Mouse (Mus musculus) stomach, embryonic 15.5 days (tissue): Measurements from ENCODE around the gene Ptk7. TPM values are rescaled to one million over a fixed set of nuclear protein-coding genes. Genes with fewer than 3 reads are reported as not detected.

Experiments
- ATAC-seq: fragments of 200-750 bp; cut with Nextera tagmentation; 2 replicates; pipeline ENCODE4 v1.8.0; 2017; ENCODE audit warnings: low read depth, moderate number of reproducible peaks, moderate TSS enrichment; ENCODE audit not compliant: insufficient read depth, low FRiP score
- H3K27ac ChIP-seq: fragments of 300-500 bp; sonication (generic); 2 replicates; pipeline ENCODE4 v1.5.1; 2015; ENCODE audit warnings: mild to moderate bottlenecking, inconsistent platforms
- H3K27me3 ChIP-seq: fragments of 300-500 bp; sonication (generic); replicated peaks from 2 replicates; pipeline ENCODE4 v1.6.1; 2015; ENCODE audit warnings: inconsistent platforms
- H3K36me3 ChIP-seq: fragments of 300-500 bp; sonication (generic); 2 replicates; pipeline ENCODE4 v1.6.1; 2015; ENCODE audit warnings: inconsistent platforms
- H3K4me1 ChIP-seq: fragments of 300-500 bp; sonication (generic); 2 replicates; pipeline ENCODE4 v1.6.1; 2015; ENCODE audit warnings: inconsistent platforms
- H3K4me2 ChIP-seq: fragments of 300-500 bp; sonication (generic); 2 replicates; pipeline ENCODE4 v1.6.1; 2015; ENCODE audit warnings: mild to moderate bottlenecking, inconsistent platforms
- H3K4me3 ChIP-seq: fragments of 300-500 bp; sonication (generic); replicated peaks from 2 replicates; pipeline ENCODE4 v1.5.1; 2015; ENCODE audit warnings: inconsistent platforms
- H3K9ac ChIP-seq: fragments of 300-500 bp; sonication (generic); 2 replicates; pipeline ENCODE4 v1.6.1; 2015; ENCODE audit warnings: inconsistent platforms
- H3K9me3 ChIP-seq: fragments of 300-500 bp; sonication (generic); 2 replicates; pipeline ENCODE4 v1.6.1; 2016; ENCODE audit warnings: inconsistent platforms
- WGBS: fragments of 180-500 bp; shearing (Covaris S2); methylation state at CpG from one replicate; pipeline ENCODE4 v1.1.7; 2015; 5-methylcytosine and 5-hydroxymethylcytosine counted together
- polyA plus RNA-seq: library from polyadenylated mRNA; unstranded; fragments of >200 nt; fragmentation: Nextera tagmentation; extraction: Ambion mirVana; gene quantifications from 2 replicates; pipeline ENCODE4 v1.2.1, GENCODE M21; 2015

Gene Ptk7
- polyA plus RNA-seq, 1 experiment from 2014 or later: 87.6 TPM

GRCm38 (mm10) chr17:46553926-46554325 lies 75.4 kb downstream of the Ptk7 start:
- H3K9me3 ChIP-seq: no peaks in the 10 kb centered on the region
- peak overlapping the region; percentile 90 for H3K27ac ChIP-seq
- H3K27me3 ChIP-seq: no peaks in the 10 kb centered on the region
- H3K4me3 ChIP-seq: peak overlapping the region; percentile 96
- 55% methylated on average over 3 of the region's 3 CpGs for WGBS
- H3K9ac ChIP-seq: peak overlapping the region; percentile 7; the same call in 1 of the 2 replicates
- peaks cover 31% of the 10 kb centered on the region for H3K36me3 ChIP-seq
- peak overlapping the region; percentile 82 for H3K4me2 ChIP-seq
- ATAC-seq: no peak
- H3K4me1 ChIP-seq: peaks cover 26% of the 10 kb centered on the region

GRCm38 (mm10) chr17:46553469-46553868 lies 75.8 kb downstream of the Ptk7 start:
- Histone ChIP-seq H3K4me1 (peaks cover 30% of the 10 kb centered on the region), H3K4me2 (peak overlapping the region; percentile 82), H3K4me3 (peak overlapping the region; percentile 96), H3K27ac (peak overlapping the region; percentile 90), H3K27me3 (no peaks in the 10 kb centered on the region), H3K36me3 (peaks cover 35% of the 10 kb centered on the region), H3K9ac (no peak overlapping the region), H3K9me3 (no peaks in the 10 kb centered on the region)
- ATAC-seq: no peak
- WGBS: 34% methylated on average over 11 of the region's 11 CpGs

- ATAC-seq: peak; percentile 69
- no peaks in the 10 kb centered on the region for H3K9me3 ChIP-seq
- 4% methylated on average over 24 of the region's 24 CpGs for WGBS
- H3K27ac ChIP-seq: peak overlapping the region; percentile 90
- H3K4me2 ChIP-seq: peak overlapping the region; percentile 82
- peaks cover 37% of the 10 kb centered on the region for H3K36me3 ChIP-seq
- peak overlapping the region; percentile 96 for H3K4me3 ChIP-seq
- no peak overlapping the region for H3K9ac ChIP-seq
- peaks cover 32% of the 10 kb centered on the region for H3K4me1 ChIP-seq
- no peaks in the 10 kb centered on the region for H3K27me3 ChIP-seq
These were observed 76.4 kb downstream of the Ptk7 start for GRCm38 (mm10) chr17:46552841-46553423.

GRCm38 (mm10) chr17:46552151-46552550 lies 77.2 kb downstream of the Ptk7 start:
- ATAC-seq: no peak
- H3K4me2 ChIP-seq: peak overlapping the region; percentile 82; the same call in 1 of the 2 replicates
- peaks cover 42% of the 10 kb centered on the region for H3K36me3 ChIP-seq
- no peak overlapping the region for H3K27ac ChIP-seq
- peaks cover 33% of the 10 kb centered on the region for H3K4me1 ChIP-seq
- WGBS: 85% methylated on average over 7 of the region's 7 CpGs
- H3K27me3 ChIP-seq: no peaks in the 10 kb centered on the region
- no peak overlapping the region for H3K9ac ChIP-seq
- H3K4me3 ChIP-seq: no peak overlapping the region
- no peaks in the 10 kb centered on the region for H3K9me3 ChIP-seq

- Histone ChIP-seq H3K4me2 (no peak overlapping the region), H3K9me3 (no peaks in the 10 kb centered on the region), H3K4me1 (peaks cover 35% of the 10 kb centered on the region), H3K36me3 (peaks cover 42% of the 10 kb centered on the region), H3K27ac (no peak overlapping the region), H3K9ac (no peak overlapping the region), H3K4me3 (no peak overlapping the region), H3K27me3 (no peaks in the 10 kb centered on the region)
- ATAC-seq: no peak
- WGBS: 87% methylated on average over 6 of the region's 6 CpGs
These were observed 77.9 kb downstream of the Ptk7 start for GRCm38 (mm10) chr17:46551369-46551768.

DNA sequence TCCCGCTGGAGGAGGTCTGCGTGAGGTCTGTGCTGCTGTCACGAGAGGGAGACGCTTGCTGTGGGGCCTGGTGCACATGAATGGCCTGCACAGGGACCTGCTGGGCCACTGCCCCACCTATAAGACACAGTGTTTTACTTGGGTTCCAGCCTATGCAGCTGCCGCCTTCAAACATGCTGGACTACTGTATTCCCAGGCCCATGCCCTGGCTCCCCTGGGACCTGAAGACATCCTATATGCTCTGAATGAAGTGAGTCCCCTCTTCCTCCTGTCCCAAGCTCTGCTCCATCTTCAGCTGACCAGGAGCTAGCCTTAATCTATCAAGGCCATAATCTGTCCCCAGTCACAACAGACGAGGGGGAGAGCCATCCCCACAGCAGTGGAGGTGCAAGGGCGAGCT lies 78.4 kb downstream of the Ptk7 start:
- no peak for ATAC-seq
- Histone ChIP-seq H3K27me3 (no peaks in the 10 kb centered on the region), H3K4me1 (peaks cover 38% of the 10 kb centered on the region), H3K4me2 (no peak overlapping the region), H3K9me3 (no peaks in the 10 kb centered on the region), H3K27ac (no peak overlapping the region), H3K9ac (no peak overlapping the region), H3K36me3 (peaks cover 42% of the 10 kb centered on the region), H3K4me3 (no peak overlapping the region)
- 88% methylated on average over 7 of the region's 7 CpGs for WGBS

GRCm38 (mm10) chr17:46549642-46550041 lies 79.7 kb downstream of the Ptk7 start:
- ATAC-seq: no peak
- no peak overlapping the region for H3K4me3 ChIP-seq
- H3K36me3 ChIP-seq: peaks cover 42% of the 10 kb centered on the region
- WGBS: 93% methylated on average over 9 of the region's 9 CpGs
- peaks cover 40% of the 10 kb centered on the region for H3K4me1 ChIP-seq
- no peak overlapping the region for H3K9ac ChIP-seq
- no peak overlapping the region for H3K4me2 ChIP-seq
- no peaks in the 10 kb centered on the region for H3K9me3 ChIP-seq
- H3K27me3 ChIP-seq: no peaks in the 10 kb centered on the region
- no peak overlapping the region for H3K27ac ChIP-seq

GRCm38 (mm10) chr17:46549193-46549592 lies 80.1 kb downstream of the Ptk7 start:
- H3K9ac ChIP-seq: no peak overlapping the region
- H3K4me1 ChIP-seq: peaks cover 36% of the 10 kb centered on the region
- no peak overlapping the region for H3K4me3 ChIP-seq
- H3K36me3 ChIP-seq: peaks cover 42% of the 10 kb centered on the region
- no peak for ATAC-seq
- no peaks in the 10 kb centered on the region for H3K9me3 ChIP-seq
- H3K27me3 ChIP-seq: no peaks in the 10 kb centered on the region
- 30% methylated on average over 8 of the region's 8 CpGs for WGBS
- no peak overlapping the region for H3K27ac ChIP-seq
- H3K4me2 ChIP-seq: no peak overlapping the region

DNA sequence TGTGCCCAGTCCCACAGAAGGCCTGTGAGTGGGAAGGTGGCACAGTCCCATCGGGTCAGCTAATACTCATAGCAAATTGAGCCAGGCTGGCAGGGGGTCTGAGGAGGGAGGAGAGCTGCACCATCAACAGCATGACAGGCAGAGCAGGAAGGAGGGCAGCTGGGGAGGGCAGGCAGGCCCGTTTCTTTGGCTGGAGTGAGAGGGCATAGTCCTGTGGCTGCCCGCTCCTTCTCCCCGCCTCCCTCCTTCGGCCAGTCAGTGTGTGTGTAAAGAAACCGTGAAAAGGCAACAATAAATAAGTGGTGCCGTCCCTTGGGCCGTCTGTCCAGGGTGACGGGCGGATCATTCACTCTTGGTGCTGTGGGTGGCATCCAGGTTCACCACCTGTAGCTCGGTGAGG lies 80.6 kb downstream of the Ptk7 start:
- peaks cover 32% of the 10 kb centered on the region for H3K4me1 ChIP-seq
- H3K4me3 ChIP-seq: no peak overlapping the region
- H3K27me3 ChIP-seq: no peaks in the 10 kb centered on the region
- WGBS: 72% methylated on average over 11 of the region's 11 CpGs
- no peak overlapping the region for H3K9ac ChIP-seq
- no peak overlapping the region for H3K27ac ChIP-seq
- peaks cover 42% of the 10 kb centered on the region for H3K36me3 ChIP-seq
- no peak overlapping the region for H3K4me2 ChIP-seq
- H3K9me3 ChIP-seq: no peaks in the 10 kb centered on the region
- ATAC-seq: no peak

- WGBS: 34% methylated on average over 3 of the region's 3 CpGs
- H3K4me1 ChIP-seq: peaks cover 27% of the 10 kb centered on the region
- no peak overlapping the region for H3K9ac ChIP-seq
- no peak overlapping the region for H3K27ac ChIP-seq
- H3K36me3 ChIP-seq: peaks cover 42% of the 10 kb centered on the region
- ATAC-seq: no peak
- H3K9me3 ChIP-seq: no peaks in the 10 kb centered on the region
- H3K4me2 ChIP-seq: no peak overlapping the region
- H3K27me3 ChIP-seq: no peaks in the 10 kb centered on the region
- no peak overlapping the region for H3K4me3 ChIP-seq
These were observed 81.4 kb downstream of the Ptk7 start for GRCm38 (mm10) chr17:46547923-46548322.

- no peak overlapping the region for H3K27ac ChIP-seq
- peaks cover 39% of the 10 kb centered on the region for H3K36me3 ChIP-seq
- no peaks in the 10 kb centered on the region for H3K27me3 ChIP-seq
- no peak for ATAC-seq
- peaks cover 27% of the 10 kb centered on the region for H3K4me1 ChIP-seq
- no peak overlapping the region for H3K9ac ChIP-seq
- H3K9me3 ChIP-seq: no peaks in the 10 kb centered on the region
- no peak overlapping the region for H3K4me3 ChIP-seq
- H3K4me2 ChIP-seq: peak overlapping the region; percentile 82; the same call in 1 of the 2 replicates
- WGBS: 31% methylated on average over 8 of the region's 8 CpGs
These were observed 82.3 kb downstream of the Ptk7 start for GRCm38 (mm10) chr17:46546995-46547394.

GRCm38 (mm10) chr17:46546591-46546990 lies 82.7 kb downstream of the Ptk7 start:
- H3K9me3 ChIP-seq: no peaks in the 10 kb centered on the region
- H3K4me3 ChIP-seq: peak overlapping the region; percentile 45
- H3K36me3 ChIP-seq: peaks cover 35% of the 10 kb centered on the region
- 18% methylated on average over 7 of the region's 7 CpGs for WGBS
- no peak overlapping the region for H3K27ac ChIP-seq
- H3K27me3 ChIP-seq: no peaks in the 10 kb centered on the region
- peaks cover 27% of the 10 kb centered on the region for H3K4me1 ChIP-seq
- H3K9ac ChIP-seq: no peak overlapping the region
- H3K4me2 ChIP-seq: peak overlapping the region; percentile 82
- ATAC-seq: no peak
